Mouse (Mus musculus): ENCODE results near the gene Ugt1a7c. TPM values are rescaled to one million over a fixed set of nuclear protein-coding genes. Genes with fewer than 3 reads are reported as not detected.
"Not testable (repeated sequence)": the region's sequence is repeated elsewhere in the genome, so short reads cannot be mapped to it uniquely, and the experiment has no call there.

Gene Ugt1a7c
- polyA plus RNA-seq, 1 experiment from 2014 or later = 4.2 TPM

DNA sequence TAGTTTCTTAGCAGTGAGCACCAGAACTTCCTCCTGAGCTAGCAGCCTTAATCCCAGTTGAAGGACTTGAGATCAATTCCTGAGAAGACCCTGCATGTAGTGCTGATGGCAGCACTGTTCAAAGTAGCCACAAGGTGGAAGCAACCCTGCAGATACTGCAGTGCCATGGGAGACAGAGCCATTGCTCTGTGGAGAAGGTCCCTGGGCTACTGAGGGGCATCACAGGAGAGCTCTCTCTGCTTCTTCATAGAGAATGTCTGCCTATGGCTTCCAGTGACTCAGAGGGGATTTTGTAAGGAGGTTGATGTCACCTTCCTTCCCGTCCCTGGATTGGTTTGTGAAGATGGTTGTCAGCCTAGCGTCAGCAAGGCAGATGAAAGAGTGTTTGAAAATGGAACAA is 55.3 kb downstream of the Ugt1a7c start:
- H3K4me2 ChIP-seq; H3K4me1 ChIP-seq; H3K9ac ChIP-seq; H3K9me3 ChIP-seq; H3K36me3 ChIP-seq; H3K4me3 ChIP-seq; H3K27ac ChIP-seq; ATAC-seq (ENCODE audit: insufficient number of reproducible peaks, low FRiP score, low TSS enrichment, low read depth); H3K27me3 ChIP-seq: not testable (repeated sequence)
- 71% methylated on average over 2 of the region's 2 CpGs for WGBS

DNA sequence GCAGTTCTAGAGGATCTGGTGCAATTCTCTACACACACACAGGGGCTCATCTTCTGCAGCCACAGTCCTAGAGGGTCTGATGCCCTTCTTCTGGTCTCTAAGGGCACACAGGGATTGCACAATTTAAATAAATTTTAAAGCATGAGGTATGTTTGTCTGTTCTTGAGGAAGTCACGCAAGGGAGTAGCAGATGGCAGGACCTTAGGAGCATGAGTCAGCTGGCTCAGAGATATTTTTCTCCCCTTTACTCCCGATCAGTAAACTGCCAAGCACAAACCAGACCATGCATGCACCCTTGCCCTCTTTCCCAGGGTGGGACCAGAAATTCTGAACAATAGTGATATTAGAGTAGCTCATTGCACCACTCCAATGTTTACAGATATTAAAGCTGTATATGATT is 63.6 kb downstream of the Ugt1a7c start:
- Histone ChIP-seq H3K4me3 (no peak overlapping the region), H3K4me2 (no peak overlapping the region), H3K9me3 (no peaks in the 10 kb centered on the region), H3K36me3 (no peaks in the 10 kb centered on the region), H3K9ac (no peak overlapping the region), H3K4me1 (no peaks in the 10 kb centered on the region), H3K27ac (no peak overlapping the region), H3K27me3 (no peaks in the 10 kb centered on the region)
- no peak for ATAC-seq (ENCODE audit: insufficient number of reproducible peaks, low FRiP score, low TSS enrichment, low read depth)
- 78% methylated on average over 2 of the region's 2 CpGs for WGBS

DNA sequence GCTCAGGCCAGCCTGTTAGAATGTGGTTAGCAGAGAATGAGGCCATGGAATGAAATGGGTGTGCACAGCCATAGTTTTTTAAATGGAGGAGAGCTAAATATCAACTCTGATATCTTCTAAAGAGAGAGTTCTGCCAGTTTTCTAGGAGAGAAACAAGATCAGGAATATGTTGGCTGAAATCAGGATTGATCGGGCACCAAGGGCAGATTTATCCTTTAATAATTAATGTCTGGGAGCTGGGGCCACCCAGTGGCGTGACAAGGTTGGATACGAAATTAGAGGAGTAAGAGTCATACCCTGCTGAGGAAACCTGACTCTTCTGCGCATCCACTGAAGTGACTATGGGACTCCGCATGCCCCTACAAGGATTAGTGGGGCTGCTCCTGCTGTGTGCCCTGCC is 70.8 kb downstream of the Ugt1a7c start, which contains the start of gene Ugt1a5:
TSS of gene Ugt1a5 (plus strand) at position 302 of the 400 bp plus-strand sequence.
- H3K36me3 ChIP-seq = no peaks in the 10 kb centered on the region
- no peak within 1 kb of the TSS for H3K27ac ChIP-seq
- no peak within 1 kb of the TSS for H3K4me2 ChIP-seq
- H3K4me1 ChIP-seq = no peaks in the 10 kb centered on the region
- H3K27me3 ChIP-seq = no peaks in the 10 kb centered on the region
- H3K9ac ChIP-seq = no peak within 1 kb of the TSS
- ATAC-seq (ENCODE audit: insufficient number of reproducible peaks, low FRiP score, low TSS enrichment, low read depth) = no peak
- H3K9me3 ChIP-seq = no peaks in the 10 kb centered on the region
- 75% methylated on average over 5 of the region's 5 CpGs for WGBS
- no peak within 1 kb of the TSS for H3K4me3 ChIP-seq

DNA sequence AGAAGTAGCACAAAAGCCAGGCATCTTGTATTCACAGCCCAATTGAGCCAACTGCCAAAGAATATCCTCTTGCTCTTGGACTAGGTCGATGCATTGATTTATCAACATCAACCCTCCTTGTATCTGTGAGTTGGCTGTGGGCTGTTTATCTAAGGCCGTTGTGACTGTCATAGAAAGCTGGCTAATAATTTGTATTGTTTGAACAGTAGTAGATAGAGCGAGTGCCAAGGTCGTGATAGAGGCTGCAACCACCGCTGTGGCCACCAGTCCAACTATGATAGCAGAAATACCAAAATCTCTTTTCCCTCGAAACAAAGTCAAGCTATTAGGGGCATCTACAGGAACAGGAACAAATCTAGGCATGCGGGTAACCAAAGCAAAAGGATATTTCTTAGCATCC is 77.3 kb downstream of the Ugt1a7c start:
- H3K4me1 ChIP-seq; H3K9me3 ChIP-seq; H3K4me2 ChIP-seq; ATAC-seq (ENCODE audit: insufficient number of reproducible peaks, low FRiP score, low TSS enrichment, low read depth); H3K9ac ChIP-seq; H3K27me3 ChIP-seq; H3K36me3 ChIP-seq; H3K27ac ChIP-seq; H3K4me3 ChIP-seq: not testable (repeated sequence)
- WGBS = 79% methylated on average over 7 of the region's 7 CpGs

DNA sequence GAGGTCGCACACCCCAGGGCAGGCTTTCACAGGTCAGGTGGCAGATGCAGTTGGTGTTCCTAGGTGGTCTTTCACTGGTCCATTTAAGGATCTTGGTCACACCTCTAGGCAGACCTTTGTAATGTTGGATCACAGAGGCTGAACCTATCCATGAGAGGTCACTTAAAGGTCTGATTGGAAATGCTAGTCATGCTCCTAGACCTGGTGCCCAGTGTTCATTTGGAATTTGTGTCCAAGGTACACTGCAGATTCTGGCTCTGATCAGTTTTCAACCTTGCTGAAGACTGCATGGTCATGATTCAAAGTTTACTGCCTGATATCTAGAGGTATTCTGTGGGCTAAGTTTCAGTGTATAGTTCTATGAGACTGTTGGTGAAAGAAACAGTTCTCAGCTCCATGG is 84.8 kb downstream of the Ugt1a7c start:
- Histone ChIP-seq H3K4me1 (no peaks in the 10 kb centered on the region), H3K4me3 (no peak overlapping the region), H3K27ac (no peak overlapping the region), H3K27me3 (no peaks in the 10 kb centered on the region), H3K4me2 (no peak overlapping the region), H3K9me3 (0 out of 2 replicates have a peak, but pooled peaks cover 3% of the 10 kb centered on the region), H3K9ac (no peak overlapping the region), H3K36me3 (no peaks in the 10 kb centered on the region)
- no peak for ATAC-seq (ENCODE audit: insufficient number of reproducible peaks, low FRiP score, low TSS enrichment, low read depth)
- WGBS = 100% methylated on average over 1 of the region's 1 CpGs

DNA sequence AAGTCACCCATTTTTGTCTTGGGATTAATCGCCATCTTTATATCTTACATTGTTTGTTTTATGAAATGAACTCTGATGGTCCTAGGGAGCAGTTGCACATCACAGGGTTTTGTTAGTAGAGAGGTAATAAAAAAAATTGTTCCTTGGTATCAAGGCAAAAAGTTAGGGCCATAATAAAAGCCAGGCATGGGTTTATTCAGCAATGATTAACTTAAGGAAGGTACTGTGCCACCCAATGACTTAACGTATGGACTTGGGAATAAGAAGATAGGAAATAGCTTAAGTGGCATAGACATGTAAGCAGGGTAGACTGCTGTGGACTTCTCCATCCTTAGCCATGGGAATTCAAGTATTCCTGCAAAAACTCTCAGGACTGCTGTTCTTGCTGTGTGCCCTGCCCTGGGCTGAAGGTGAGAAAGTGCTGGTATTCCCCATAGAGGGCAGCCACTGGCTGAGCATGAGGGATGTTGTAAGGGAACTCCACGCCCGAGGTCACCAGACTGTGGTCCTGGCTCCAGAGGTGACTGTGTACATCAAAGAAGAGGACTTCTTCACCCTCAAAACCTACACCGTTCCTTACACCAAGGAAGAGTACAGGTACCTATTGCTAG is 91.6 kb downstream of the Ugt1a7c start:
- Histone ChIP-seq H3K9me3 (no peaks in the 10 kb centered on the region), H3K9ac (no peak overlapping the region), H3K27ac (no peak overlapping the region), H3K4me3 (no peak overlapping the region), H3K27me3 (no peaks in the 10 kb centered on the region), H3K36me3 (no peaks in the 10 kb centered on the region), H3K4me1 (no peaks in the 10 kb centered on the region), H3K4me2 (no peak overlapping the region)
- 85% methylated on average over 5 of the region's 5 CpGs for WGBS
- no peak for ATAC-seq (ENCODE audit: insufficient number of reproducible peaks, low FRiP score, low TSS enrichment, low read depth)

DNA sequence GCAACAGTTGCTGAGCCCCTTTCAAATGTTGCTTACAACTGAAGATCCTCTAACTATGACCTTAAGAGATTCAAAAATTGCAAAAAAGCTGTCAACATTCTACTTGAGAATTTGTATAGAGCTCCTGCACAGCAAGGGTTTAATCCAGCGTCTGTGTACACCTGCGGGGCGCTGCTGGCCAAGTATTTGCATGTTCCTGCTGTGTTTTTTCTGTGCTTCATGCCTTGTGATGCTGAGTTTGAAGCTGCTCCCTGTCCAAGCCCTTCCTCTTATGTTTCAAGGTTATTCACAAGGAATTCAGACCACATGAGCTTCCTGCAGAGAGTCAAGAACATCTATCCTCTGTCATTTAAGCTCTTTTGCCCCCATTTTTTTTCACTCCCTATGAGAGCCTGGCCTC is 97.3 kb downstream of the Ugt1a7c start:
- Histone ChIP-seq H3K9ac (no peak overlapping the region), H3K27ac (no peak overlapping the region), H3K36me3 (no peaks in the 10 kb centered on the region), H3K4me1 (no peaks in the 10 kb centered on the region), H3K4me2 (no peak overlapping the region), H3K27me3 (no peaks in the 10 kb centered on the region), H3K4me3 (no peak overlapping the region), H3K9me3 (no peaks in the 10 kb centered on the region)
- 68% methylated on average over 3 of the region's 3 CpGs for WGBS
- no peak for ATAC-seq (ENCODE audit: insufficient number of reproducible peaks, low FRiP score, low TSS enrichment, low read depth)

DNA sequence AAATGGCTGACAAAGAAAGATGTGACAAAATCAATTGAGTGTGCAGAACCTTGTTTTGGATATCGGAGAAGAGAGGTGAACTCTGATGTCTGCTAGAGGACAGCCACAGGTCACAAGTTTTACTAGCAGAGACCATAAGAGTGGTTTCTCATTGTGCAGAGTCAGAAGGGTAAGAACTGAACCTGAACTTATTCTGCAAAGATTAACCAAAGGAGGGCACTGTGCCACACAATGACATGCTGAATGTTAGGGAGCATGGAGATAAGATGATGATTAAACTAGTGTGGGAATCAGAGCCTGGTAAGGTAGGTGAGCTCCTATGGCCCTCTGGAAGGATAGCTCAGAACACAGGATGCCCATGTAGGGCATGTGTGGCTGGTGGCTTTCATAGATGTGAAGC is 100.8 kb downstream of the Ugt1a7c start:
- no peak overlapping the region for H3K27ac ChIP-seq
- no peaks in the 10 kb centered on the region for H3K4me1 ChIP-seq
- H3K9ac ChIP-seq = no peak overlapping the region
- H3K36me3 ChIP-seq = no peaks in the 10 kb centered on the region
- WGBS = 88% methylated on average over 1 of the region's 1 CpGs
- no peaks in the 10 kb centered on the region for H3K9me3 ChIP-seq
- H3K4me3 ChIP-seq = no peak overlapping the region
- H3K27me3 ChIP-seq = no peaks in the 10 kb centered on the region
- ATAC-seq (ENCODE audit: insufficient number of reproducible peaks, low FRiP score, low TSS enrichment, low read depth) = no peak
- H3K4me2 ChIP-seq = no peak overlapping the region

DNA sequence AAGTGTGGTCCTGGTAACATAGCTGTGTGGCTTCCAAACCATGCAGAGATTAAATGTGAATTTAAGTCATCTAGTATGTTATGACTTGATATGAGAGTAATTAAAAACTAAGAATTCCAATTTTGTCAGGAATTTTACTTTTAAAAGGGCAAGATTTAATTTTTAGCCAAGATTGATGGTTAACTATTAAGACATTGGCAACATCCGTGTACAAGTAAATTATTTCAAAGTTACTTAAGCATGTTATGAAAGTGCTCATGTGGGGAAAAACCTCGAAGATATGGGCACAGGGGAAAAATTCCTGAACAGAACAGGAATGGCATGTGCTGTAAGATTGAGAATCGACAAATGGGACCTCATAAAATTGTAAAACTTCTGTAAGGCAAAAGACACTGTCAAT is 102.6 kb downstream of the Ugt1a7c start:
- Histone ChIP-seq H3K9ac (no peak overlapping the region), H3K4me3 (no peak overlapping the region), H3K27ac (no peak overlapping the region), H3K9me3 (no peaks in the 10 kb centered on the region), H3K4me1 (no peaks in the 10 kb centered on the region), H3K36me3 (no peaks in the 10 kb centered on the region), H3K27me3 (no peaks in the 10 kb centered on the region), H3K4me2 (no peak overlapping the region)
- ATAC-seq (ENCODE audit: insufficient number of reproducible peaks, low FRiP score, low TSS enrichment, low read depth) = no peak
- 70% methylated on average over 3 of the region's 3 CpGs for WGBS

DNA sequence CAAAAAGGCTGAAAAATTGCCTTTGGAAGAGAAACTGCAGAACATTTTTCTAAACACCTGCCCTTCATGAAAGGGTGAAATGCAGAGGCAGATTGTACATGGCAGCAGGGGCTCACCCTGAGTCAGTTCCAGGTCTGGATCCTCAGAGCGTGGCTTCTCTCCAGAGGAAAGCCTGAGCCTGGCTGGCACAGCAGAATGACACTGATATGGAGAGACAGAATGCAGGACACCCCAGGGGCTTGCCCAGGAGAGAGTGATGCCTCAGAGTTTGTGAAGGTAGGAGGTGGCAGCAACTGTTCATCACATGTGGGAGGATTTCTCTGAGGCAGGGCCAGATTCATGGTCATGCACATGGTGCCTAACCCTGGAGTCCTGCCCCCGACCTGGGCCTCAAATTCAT is 105.1 kb downstream of the Ugt1a7c start:
- Histone ChIP-seq H3K9me3 (no peaks in the 10 kb centered on the region), H3K27me3 (no peaks in the 10 kb centered on the region), H3K36me3 (no peaks in the 10 kb centered on the region), H3K4me1 (0 out of 2 replicates have a peak, but pooled peaks cover under 1% of the 10 kb centered on the region), H3K9ac (no peak overlapping the region), H3K27ac (no peak overlapping the region), H3K4me2 (no peak overlapping the region), H3K4me3 (no peak overlapping the region)
- WGBS = 74% methylated on average over 2 of the region's 2 CpGs
- ATAC-seq (ENCODE audit: insufficient number of reproducible peaks, low FRiP score, low TSS enrichment, low read depth) = no peak

DNA sequence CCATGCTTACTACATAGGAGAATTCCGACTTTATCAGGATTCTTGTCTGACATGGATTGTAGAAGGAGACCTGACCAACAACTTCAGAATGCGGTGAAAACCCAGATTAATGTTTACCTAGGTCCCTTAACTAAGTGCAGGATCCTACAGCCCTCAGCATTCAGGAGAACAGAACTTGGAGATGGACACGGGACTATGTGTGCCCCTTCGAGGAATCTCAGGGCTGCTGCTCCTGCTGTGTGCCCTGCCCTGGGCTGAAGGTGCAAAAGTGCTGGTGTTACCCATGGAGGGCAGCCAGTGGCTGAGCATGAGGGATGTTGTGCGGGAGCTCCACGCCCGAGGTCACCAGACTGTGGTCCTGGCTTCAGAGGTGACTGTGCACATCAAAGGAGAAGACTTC is 105.6 kb downstream of the Ugt1a7c start, which contains the start of gene Ugt1a2:
TSS of gene Ugt1a2 (plus strand) at position 146 of the 400 bp plus-strand sequence.
- no peak for ATAC-seq (ENCODE audit: insufficient number of reproducible peaks, low FRiP score, low TSS enrichment, low read depth)

DNA sequence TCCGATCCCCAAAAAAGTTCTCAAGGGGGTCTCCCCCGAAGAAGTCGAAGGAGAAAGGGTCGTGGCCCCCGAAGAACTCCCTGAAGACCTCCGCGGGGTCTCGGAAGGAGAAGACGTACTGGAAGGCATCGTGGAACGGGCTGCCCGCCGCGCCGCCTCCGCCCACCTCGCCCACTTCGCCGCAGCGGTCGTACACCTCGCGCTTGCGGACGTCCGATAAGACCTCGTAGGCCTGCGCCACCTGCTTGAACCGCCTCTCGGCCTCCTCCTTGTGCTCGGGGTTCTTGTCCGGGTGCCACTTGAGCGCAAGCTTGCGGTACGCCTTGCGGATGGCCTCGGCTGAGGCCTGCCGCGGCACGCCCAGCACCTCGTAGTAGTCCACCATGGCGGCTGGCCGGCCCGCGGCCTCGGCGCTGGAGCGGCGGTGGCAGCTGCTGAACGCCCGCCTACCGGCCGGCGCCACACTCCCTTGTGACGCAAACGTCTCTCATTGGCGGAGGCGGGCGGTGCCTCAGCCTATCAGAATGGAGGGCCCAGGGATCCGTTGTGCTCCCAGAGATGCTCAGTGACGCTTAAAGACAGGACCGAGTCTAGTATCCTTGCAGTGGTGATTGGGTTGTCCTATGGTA is 110.5 kb downstream of the Ugt1a7c start, which contains the start of gene Dnajb3:
TSS of gene Dnajb3 (minus strand) at position 489 of the 629 bp plus-strand sequence.
- ATAC-seq (ENCODE audit: insufficient number of reproducible peaks, low FRiP score, low TSS enrichment, low read depth) = peak; percentile 92
- no peaks in the 10 kb centered on the region for H3K9me3 ChIP-seq
- H3K36me3 ChIP-seq = no peaks in the 10 kb centered on the region
- peak within 1 kb of the TSS; percentile 54 for H3K9ac ChIP-seq
- H3K4me2 ChIP-seq = peak within 1 kb of the TSS; percentile 87
- peak within 1 kb of the TSS; percentile 54 for H3K4me3 ChIP-seq
- 6% methylated on average over 62 of the region's 62 CpGs for WGBS
- peaks cover 10% of the 10 kb centered on the region for H3K4me1 ChIP-seq
- H3K27me3 ChIP-seq = no peaks in the 10 kb centered on the region
- no peak within 1 kb of the TSS for H3K27ac ChIP-seq

More for the DNA sequence above, 105.6 kb downstream of the Ugt1a7c start, which contains the start of gene Ugt1a2:
- WGBS = 77% methylated on average over 7 of the region's 7 CpGs
- Histone ChIP-seq H3K9me3 (no peaks in the 10 kb centered on the region), H3K4me3 (no peak within 1 kb of the TSS), H3K4me1 (peaks cover 4% of the 10 kb centered on the region), H3K27ac (no peak within 1 kb of the TSS), H3K4me2 (no peak within 1 kb of the TSS), H3K9ac (no peak within 1 kb of the TSS), H3K27me3 (no peaks in the 10 kb centered on the region), H3K36me3 (no peaks in the 10 kb centered on the region)

All from limb, embryonic 15.5 days (tissue).